Mouse (Mus musculus): Measurements from ENCODE around the gene Ndufs2. TPM values are rescaled to one million over a fixed set of nuclear protein-coding genes. Genes with fewer than 3 reads are reported as not detected.

Gene Ndufs2
- polyA plus RNA-seq, 1 experiment from 2014 or later = 264 TPM

GRCm38 (mm10) chr1:171187851-171188700 is 63.1 kb downstream of the Ndufs2 start:
- H3K4me3 ChIP-seq (ENCODE audit: low read depth, low read length) = no peak overlapping the region
- H3K9me3 ChIP-seq (ENCODE audit: control insufficient read depth, low read length) = no peaks in the 10 kb centered on the region
- H3K36me3 ChIP-seq (ENCODE audit: control insufficient read depth, insufficient read depth, low read length) = no peaks in the 10 kb centered on the region
- 65% methylated on average over 13 of the region's 13 CpGs for WGBS
- ATAC-seq (ENCODE audit: insufficient number of reproducible peaks, low FRiP score, low TSS enrichment, low read depth) (no peak), DNase-seq (ENCODE audit: low spot score) (no peak)
- peaks cover 5% of the 10 kb centered on the region for H3K27me3 ChIP-seq (ENCODE audit: control insufficient read depth, insufficient read depth, low read length)
- H3K4me1 ChIP-seq (ENCODE audit: control insufficient read depth, insufficient read depth, low read length) = peaks cover 13% of the 10 kb centered on the region
- H3K9ac ChIP-seq (ENCODE audit: low read length) = no peak overlapping the region
- H3K27ac ChIP-seq (replicated peaks; ENCODE audit: low read depth, low read length) = no peak overlapping the region
- no peak overlapping the region for H3K4me2 ChIP-seq (ENCODE audit: low read depth, severe bottlenecking)

DNA sequence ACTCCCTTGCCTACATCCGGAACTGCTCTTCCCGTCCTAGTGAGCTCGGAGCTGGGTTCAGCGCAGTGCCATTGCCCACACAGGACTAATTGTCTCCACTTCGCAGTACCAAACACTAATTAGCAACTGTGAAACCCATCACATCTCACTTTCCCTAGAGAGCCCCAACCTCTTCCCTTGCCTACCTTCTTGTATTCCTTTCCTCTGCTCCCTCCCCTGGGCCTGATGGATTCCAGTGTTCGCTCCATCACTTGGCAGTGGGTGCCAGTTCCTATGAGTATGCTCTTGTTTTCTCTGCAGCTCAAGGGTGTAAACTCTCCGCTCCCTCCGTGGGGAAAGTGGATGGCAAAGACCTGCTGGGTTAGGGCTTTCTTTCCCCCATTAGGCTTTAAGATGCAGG is 65.5 kb downstream of the Ndufs2 start:
- Histone ChIP-seq H3K27me3 (ENCODE audit: control insufficient read depth, insufficient read depth, low read length) (no peaks in the 10 kb centered on the region), H3K4me2 (ENCODE audit: low read depth, severe bottlenecking) (no peak overlapping the region), H3K9me3 (ENCODE audit: control insufficient read depth, low read length) (no peaks in the 10 kb centered on the region), H3K4me3 (ENCODE audit: low read depth, low read length) (no peak overlapping the region), H3K9ac (ENCODE audit: low read length) (no peak overlapping the region), H3K4me1 (ENCODE audit: control insufficient read depth, insufficient read depth, low read length) (peaks cover 9% of the 10 kb centered on the region; the same call in 1 of the 2 replicates), H3K36me3 (ENCODE audit: control insufficient read depth, insufficient read depth, low read length) (no peaks in the 10 kb centered on the region), H3K27ac (replicated peaks; ENCODE audit: low read depth, low read length) (no peak overlapping the region)
- ATAC-seq (ENCODE audit: insufficient number of reproducible peaks, low FRiP score, low TSS enrichment, low read depth) = no peak
- DNase-seq (ENCODE audit: low spot score) = no peak
- 51% methylated on average over 8 of the region's 8 CpGs for WGBS

Other genes starting within 250 kb of the Ndufs2 start
- gene Fcgr4, start 232.5 kb downstream of the Ndufs2 start, polyA plus RNA-seq (2014; fragmentation: Nextera tagmentation; extraction: Ambion mirVana) = 0.26 and 0.27 TPM in 2 replicates
- 4.0 and 4.7 TPM in 2 replicates for gene Fcgr3, start 186.5 kb downstream of the Ndufs2 start, polyA plus RNA-seq (2014; fragmentation: Nextera tagmentation; extraction: Ambion mirVana)
- gene Cfap126, start 137.5 kb downstream of the Ndufs2 start, polyA plus RNA-seq (2014; fragmentation: Nextera tagmentation; extraction: Ambion mirVana) = 0.96 and 1.7 TPM in 2 replicates
- gene Sdhc, start 100.8 kb downstream of the Ndufs2 start, polyA plus RNA-seq (2014; fragmentation: Nextera tagmentation; extraction: Ambion mirVana) = 267 and 288 TPM in 2 replicates
- 0.61 and 0.68 TPM in 2 replicates for gene Mpz, start 100.7 kb downstream of the Ndufs2 start, polyA plus RNA-seq (2014; fragmentation: Nextera tagmentation; extraction: Ambion mirVana)
- 2.7 and 4.3 TPM in 2 replicates for gene Pcp4l1, start 55.1 kb downstream of the Ndufs2 start, polyA plus RNA-seq (2014; fragmentation: Nextera tagmentation; extraction: Ambion mirVana)
- gene Nr1i3, start 37.4 kb downstream of the Ndufs2 start, polyA plus RNA-seq (2014; fragmentation: Nextera tagmentation; extraction: Ambion mirVana) = 0.15 and 0.21 TPM in 2 replicates
- 25.4 and 26.4 TPM in 2 replicates for gene Tomm40l, start 28.9 kb downstream of the Ndufs2 start, polyA plus RNA-seq (2014; fragmentation: Nextera tagmentation; extraction: Ambion mirVana)
- 2.8 and 4.6 TPM in 2 replicates for gene Apoa2, start 26.3 kb downstream of the Ndufs2 start, polyA plus RNA-seq (2014; fragmentation: Nextera tagmentation; extraction: Ambion mirVana)
- gene Fcer1g, start 17.0 kb downstream of the Ndufs2 start, polyA plus RNA-seq (2014; fragmentation: Nextera tagmentation; extraction: Ambion mirVana) = 13.2 and 13.6 TPM in 2 replicates
- gene Adamts4, start 967 bp downstream of the Ndufs2 start, polyA plus RNA-seq (2014; fragmentation: Nextera tagmentation; extraction: Ambion mirVana) = 5.5 and 5.6 TPM in 2 replicates
- 68.9 and 78.2 TPM in 2 replicates for gene B4galt3, start 18.9 kb upstream of the Ndufs2 start, polyA plus RNA-seq (2014; fragmentation: Nextera tagmentation; extraction: Ambion mirVana)
- 65.0 and 71.0 TPM in 2 replicates for gene Ppox, start 29.8 kb upstream of the Ndufs2 start, polyA plus RNA-seq (2014; fragmentation: Nextera tagmentation; extraction: Ambion mirVana)
- gene Usp21, start 36.6 kb upstream of the Ndufs2 start, polyA plus RNA-seq (2014; fragmentation: Nextera tagmentation; extraction: Ambion mirVana) = 111 and 114 TPM in 2 replicates
- gene Ufc1, start 43.6 kb upstream of the Ndufs2 start, polyA plus RNA-seq (2014; fragmentation: Nextera tagmentation; extraction: Ambion mirVana) = 111 and 115 TPM in 2 replicates
- gene Dedd, start 77.8 kb upstream of the Ndufs2 start, polyA plus RNA-seq (2014; fragmentation: Nextera tagmentation; extraction: Ambion mirVana) = 51.7 and 55.7 TPM in 2 replicates
- gene Nit1, start 94.3 kb upstream of the Ndufs2 start, polyA plus RNA-seq (2014; fragmentation: Nextera tagmentation; extraction: Ambion mirVana) = 29.2 and 31.9 TPM in 2 replicates
- 61.8 and 68.3 TPM in 2 replicates for gene Pfdn2, start 94.3 kb upstream of the Ndufs2 start, polyA plus RNA-seq (2014; fragmentation: Nextera tagmentation; extraction: Ambion mirVana)
- gene Klhdc9, start 109.4 kb upstream of the Ndufs2 start, polyA plus RNA-seq (2014; fragmentation: Nextera tagmentation; extraction: Ambion mirVana) = 1.4 and 2.3 TPM in 2 replicates
- gene Nectin4, start 118.7 kb upstream of the Ndufs2 start, polyA plus RNA-seq (2014; fragmentation: Nextera tagmentation; extraction: Ambion mirVana) = 2.9 and 3.1 TPM in 2 replicates
- gene Arhgap30, start 137.6 kb upstream of the Ndufs2 start, polyA plus RNA-seq (2014; fragmentation: Nextera tagmentation; extraction: Ambion mirVana) = 0.55 and 0.70 TPM in 2 replicates
- gene Usf1, start 159.9 kb upstream of the Ndufs2 start, polyA plus RNA-seq (2014; fragmentation: Nextera tagmentation; extraction: Ambion mirVana) = 114 and 124 TPM in 2 replicates
- gene Tstd1, start 167.5 kb upstream of the Ndufs2 start, polyA plus RNA-seq (2014; fragmentation: Nextera tagmentation; extraction: Ambion mirVana) = 3.2 and 3.3 TPM in 2 replicates
- gene F11r, start 186.1 kb upstream of the Ndufs2 start, polyA plus RNA-seq (2014; fragmentation: Nextera tagmentation; extraction: Ambion mirVana) = 26.7 and 28.4 TPM in 2 replicates

Data from limb, embryonic 11.5 days (tissue).